Mouse (Mus musculus): ENCODE data around the gene Asic1.

Asic1 gene

GRCm38 (mm10) chr15:99704041-99704681, 34.0 kb downstream of the Asic1 start:
- TF ChIP-seq GATA4 (IDR thresholded peaks at IDR 0.05; ENCODE audit: insufficient replicate concordance, low read length) = no peak

GRCm38 (mm10) chr15:99704881-99705280, 34.7 kb downstream of the Asic1 start:
- no peak for TF ChIP-seq GATA4 (IDR thresholded peaks at IDR 0.05; ENCODE audit: insufficient replicate concordance, low read length)

- TF ChIP-seq GATA4 (IDR thresholded peaks at IDR 0.05; ENCODE audit: insufficient replicate concordance, low read length) = no peak
These were observed 35.4 kb downstream of the Asic1 start, which contains the start of gene Gm17349 for GRCm38 (mm10) chr15:99705440-99706048. TSS of gene Gm17349 (minus strand) at chr15:99705490.

- no peak for TF ChIP-seq GATA4 (IDR thresholded peaks at IDR 0.05; ENCODE audit: insufficient replicate concordance, low read length)
These were observed 38.0 kb downstream of the Asic1 start for GRCm38 (mm10) chr15:99708176-99708575.

- no peak for TF ChIP-seq GATA4 (IDR thresholded peaks at IDR 0.05; ENCODE audit: insufficient replicate concordance, low read length)
These were observed 40.3 kb downstream of the Asic1 start for GRCm38 (mm10) chr15:99710221-99711190.

GRCm38 (mm10) chr15:99711491-99711890, 41.3 kb downstream of the Asic1 start:
- no peak for TF ChIP-seq GATA4 (IDR thresholded peaks at IDR 0.05; ENCODE audit: insufficient replicate concordance, low read length)

- TF ChIP-seq GATA4 (IDR thresholded peaks at IDR 0.05; ENCODE audit: insufficient replicate concordance, low read length) = no peak
These were observed 42.7 kb downstream of the Asic1 start for GRCm38 (mm10) chr15:99712666-99713559.

- TF ChIP-seq GATA4 (IDR thresholded peaks at IDR 0.05; ENCODE audit: insufficient replicate concordance, low read length) = no peak
These were observed 43.4 kb downstream of the Asic1 start for GRCm38 (mm10) chr15:99713569-99713968.

GRCm38 (mm10) chr15:99714206-99714605, 44.0 kb downstream of the Asic1 start:
- no peak for TF ChIP-seq GATA4 (IDR thresholded peaks at IDR 0.05; ENCODE audit: insufficient replicate concordance, low read length)

- no peak for TF ChIP-seq GATA4 (IDR thresholded peaks at IDR 0.05; ENCODE audit: insufficient replicate concordance, low read length)
These were observed 44.7 kb downstream of the Asic1 start for GRCm38 (mm10) chr15:99714858-99715257.

GRCm38 (mm10) chr15:99715361-99715865, 45.2 kb downstream of the Asic1 start:
- no peak; the same call in 1 of the 2 replicates for TF ChIP-seq GATA4 (IDR thresholded peaks at IDR 0.05; ENCODE audit: insufficient replicate concordance, low read length)

- no peak; the same call in 1 of the 2 replicates for TF ChIP-seq GATA4 (IDR thresholded peaks at IDR 0.05; ENCODE audit: insufficient replicate concordance, low read length)
These were observed 46.0 kb downstream of the Asic1 start for GRCm38 (mm10) chr15:99715982-99716746.

- TF ChIP-seq GATA4 (IDR thresholded peaks at IDR 0.05; ENCODE audit: insufficient replicate concordance, low read length) = no peak
These were observed 46.6 kb downstream of the Asic1 start for GRCm38 (mm10) chr15:99716814-99717213.
